In the genomic region with DNA sequence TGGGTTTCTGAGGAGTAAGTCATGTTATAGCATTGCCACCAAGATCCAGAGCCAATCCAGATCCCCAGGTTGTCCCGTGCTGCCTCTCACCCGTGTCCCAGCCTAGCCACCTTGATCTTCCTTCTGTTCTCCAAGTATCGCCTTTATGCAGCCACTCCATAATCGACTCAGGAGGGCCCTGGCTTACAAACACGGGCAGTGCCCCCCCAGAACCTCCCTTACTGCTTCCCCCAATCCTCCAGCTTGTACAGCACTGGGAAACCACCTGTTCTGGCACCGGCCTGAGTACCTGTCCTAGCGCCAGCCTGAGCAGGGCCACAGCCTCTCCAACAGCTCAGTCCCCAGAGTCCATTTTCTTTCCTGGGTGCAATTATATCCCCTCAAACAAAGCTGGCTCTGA, we compare ENCODE assay signal across 32 mouse cellular contexts. TPM values are rescaled to one million over a fixed set of nuclear protein-coding genes. Genes with fewer than 3 reads are reported as not detected.
DNase-seq lines count a peak whose midpoint lies in the region; ATAC-seq lines count a peak whose summit lies in the region.
"Had no signal": no experiment of that assay in that cellular context is flagged by ENCODE, and none has a peak within 500 bp of the region (broad histone marks: within the 10 kb centered on the region; RNA-seq: fewer than 3 reads in every experiment).

No protein-coding gene starts in this region.

- ATAC-seq in embryonic facial prominence, embryonic 11.5 days (replicated peaks; ENCODE audit: insufficient number of reproducible peaks, low FRiP score, low TSS enrichment, low read depth), result no peak
- ATAC-seq in midbrain, embryonic 11.5 days (ENCODE audit: low FRiP score), result no peak
- no peak for ATAC-seq in midbrain, embryonic 14.5 days (ENCODE audit: low FRiP score, low TSS enrichment)
- ATAC-seq: CD4-positive, CD25-positive, alpha-beta regulatory T cell, adult 4 months; forebrain, embryonic 15.5 days; hindbrain, postnatal 0 days; inflammation-experienced regulatory T-cells, adult 6 months; intestine, embryonic 16.5 days had no signal

- 85% methylated on average over 7 of the region's 7 CpGs for WGBS in embryonic facial prominence, embryonic 11.5 days
- 84% methylated on average over 7 of the region's 7 CpGs for WGBS in embryonic facial prominence, embryonic 10.5 days
- 81% methylated on average over 7 of the region's 7 CpGs for WGBS in heart, embryonic 10.5 days
- WGBS in midbrain, embryonic 11.5 days, result 86% methylated on average over 7 of the region's 7 CpGs
- WGBS in midbrain, embryonic 14.5 days, result 85% methylated on average over 7 of the region's 7 CpGs

- intact Hi-C loops in heart, postnatal 36 days (cut with DNase I), result no loop called here

- no peaks in the 10 kb centered on the region for H3K9me3 ChIP-seq in embryonic facial prominence, embryonic 11.5 days (replicated peaks; ENCODE audit: control insufficient read depth, low read length)
- no peaks in the 10 kb centered on the region for H3K9me3 ChIP-seq in embryonic facial prominence, embryonic 10.5 days
- no peaks in the 10 kb centered on the region for H3K9me3 ChIP-seq in heart, embryonic 10.5 days
- no peaks in the 10 kb centered on the region for H3K9me3 ChIP-seq in midbrain, embryonic 11.5 days (ENCODE audit: control insufficient read depth, low read length)
- no peaks in the 10 kb centered on the region for H3K9me3 ChIP-seq in midbrain, embryonic 14.5 days (ENCODE audit: control insufficient read depth, low read length)
- H3K9me3 ChIP-seq: embryonic facial prominence, embryonic 12.5 days; embryonic facial prominence, embryonic 15.5 days; forebrain, embryonic 12.5 days; forebrain, embryonic 15.5 days; heart, embryonic 13.5 days had no signal

- no peak overlapping the region for H3K4me3 ChIP-seq in embryonic facial prominence, embryonic 11.5 days (ENCODE audit: low read depth, low read length)
- no peak overlapping the region for H3K4me3 ChIP-seq in embryonic facial prominence, embryonic 10.5 days
- no peak overlapping the region for H3K4me3 ChIP-seq in heart, embryonic 10.5 days
- no peak overlapping the region for H3K4me3 ChIP-seq in midbrain, embryonic 11.5 days (ENCODE audit: low read depth, low read length)
- H3K4me3 ChIP-seq in midbrain, embryonic 14.5 days (replicated peaks; ENCODE audit: low read depth, low read length), result no peak overlapping the region
- H3K4me3 ChIP-seq: embryonic facial prominence, embryonic 12.5 days; embryonic facial prominence, embryonic 15.5 days; forebrain, embryonic 12.5 days; forebrain, embryonic 15.5 days; heart, embryonic 13.5 days had no signal

- no peaks in the 10 kb centered on the region for H3K4me1 ChIP-seq in embryonic facial prominence, embryonic 11.5 days (ENCODE audit: control insufficient read depth, insufficient read depth, low read length)
- H3K4me1 ChIP-seq in embryonic facial prominence, embryonic 10.5 days, result peaks cover 12% of the 10 kb centered on the region
- peaks cover 9% of the 10 kb centered on the region for H3K4me1 ChIP-seq in heart, embryonic 10.5 days
- peaks cover 4% of the 10 kb centered on the region; the same call in 1 of the 2 replicates for H3K4me1 ChIP-seq in midbrain, embryonic 11.5 days (ENCODE audit: control insufficient read depth, insufficient read depth, low read length)
- H3K4me1 ChIP-seq in midbrain, embryonic 14.5 days (ENCODE audit: control insufficient read depth, insufficient read depth, low read length), result no peaks in the 10 kb centered on the region

- no peaks in the 10 kb centered on the region for H3K27me3 ChIP-seq in embryonic facial prominence, embryonic 11.5 days (ENCODE audit: control insufficient read depth, insufficient read depth, low read length)
- no peaks in the 10 kb centered on the region for H3K27me3 ChIP-seq in embryonic facial prominence, embryonic 10.5 days (replicated peaks; ENCODE audit: low read depth, poor library complexity, severe bottlenecking)
- H3K27me3 ChIP-seq in heart, embryonic 10.5 days (ENCODE audit: insufficient read depth, poor library complexity, severe bottlenecking), result no peaks in the 10 kb centered on the region
- no peaks in the 10 kb centered on the region for H3K27me3 ChIP-seq in midbrain, embryonic 11.5 days (ENCODE audit: control insufficient read depth, insufficient read depth, low read length)
- H3K27me3 ChIP-seq in midbrain, embryonic 14.5 days (ENCODE audit: control insufficient read depth, insufficient read depth, low read length), result no peaks in the 10 kb centered on the region
- H3K27me3 ChIP-seq: embryonic facial prominence, embryonic 12.5 days; embryonic facial prominence, embryonic 15.5 days; forebrain, embryonic 12.5 days; forebrain, embryonic 15.5 days; heart, embryonic 13.5 days had no signal

- no peak overlapping the region for H3K27ac ChIP-seq in embryonic facial prominence, embryonic 11.5 days (replicated peaks; ENCODE audit: low read depth, low read length)
- no peak overlapping the region for H3K27ac ChIP-seq in embryonic facial prominence, embryonic 10.5 days (replicated peaks)
- H3K27ac ChIP-seq in heart, embryonic 10.5 days, result no peak overlapping the region
- H3K27ac ChIP-seq in midbrain, embryonic 11.5 days (ENCODE audit: low read depth, low read length), result no peak overlapping the region
- H3K27ac ChIP-seq in midbrain, embryonic 14.5 days (replicated peaks; ENCODE audit: low read depth, low read length), result no peak overlapping the region
- H3K27ac ChIP-seq: embryonic facial prominence, embryonic 12.5 days; embryonic facial prominence, embryonic 15.5 days; forebrain, embryonic 12.5 days; forebrain, embryonic 15.5 days; heart, embryonic 13.5 days; hindbrain, embryonic 14.5 days; hindbrain, postnatal 0 days had no signal

- no peak overlapping the region for H3K4me2 ChIP-seq in embryonic facial prominence, embryonic 11.5 days (ENCODE audit: low read depth, low read length)
- H3K4me2 ChIP-seq in midbrain, embryonic 11.5 days, result no peak overlapping the region
- H3K4me2 ChIP-seq in midbrain, embryonic 14.5 days (ENCODE audit: low read length), result no peak overlapping the region
- H3K4me2 ChIP-seq: embryonic facial prominence, embryonic 12.5 days; embryonic facial prominence, embryonic 15.5 days; forebrain, embryonic 12.5 days; forebrain, embryonic 15.5 days; heart, embryonic 13.5 days; hindbrain, embryonic 14.5 days had no signal

- H3K36me3 ChIP-seq in embryonic facial prominence, embryonic 11.5 days (replicated peaks; ENCODE audit: control insufficient read depth, insufficient read depth, low read depth, low read length), result no peaks in the 10 kb centered on the region
- no peaks in the 10 kb centered on the region for H3K36me3 ChIP-seq in embryonic facial prominence, embryonic 10.5 days (replicated peaks)
- no peaks in the 10 kb centered on the region for H3K36me3 ChIP-seq in heart, embryonic 10.5 days
- no peaks in the 10 kb centered on the region for H3K36me3 ChIP-seq in midbrain, embryonic 11.5 days (ENCODE audit: control insufficient read depth, insufficient read depth, low read length)
- H3K36me3 ChIP-seq in midbrain, embryonic 14.5 days (ENCODE audit: control insufficient read depth, insufficient read depth, low read length), result no peaks in the 10 kb centered on the region
- H3K36me3 ChIP-seq: embryonic facial prominence, embryonic 12.5 days; embryonic facial prominence, embryonic 15.5 days; forebrain, embryonic 12.5 days; forebrain, embryonic 15.5 days; heart, embryonic 13.5 days had no signal

- DNase-seq in embryonic facial prominence, embryonic 11.5 days (ENCODE audit: low spot score), result no peak
- DNase-seq in embryonic facial prominence, embryonic 10.5 days (ENCODE audit: low spot score), result no peak
- peak; percentile 67 for DNase-seq in heart, embryonic 10.5 days (ENCODE audit: low spot score)
- no peak for DNase-seq in heart, postnatal 36 days
- DNase-seq in midbrain, embryonic 11.5 days (ENCODE audit: low spot score, missing footprints), result peak; percentile 33
- DNase-seq in midbrain, embryonic 14.5 days, result no peak
- DNase-seq: adrenal gland, adult 2 months; adrenal gland, postnatal 14 days; cerebellum, adult 11 months; cerebellum, adult 2 months; cerebellum, postnatal 36 days; embryo, embryonic 11 days; gastrocnemius, postnatal 10 days; gastrocnemius, postnatal 36 days; heart, postnatal 14 days had no signal

- H3K9ac ChIP-seq in embryonic facial prominence, embryonic 11.5 days (replicated peaks; ENCODE audit: low read length), result peak overlapping the region; percentile 25; the same call in 1 of the 2 replicates
- H3K9ac ChIP-seq in midbrain, embryonic 11.5 days (ENCODE audit: low read length), result no peak overlapping the region
- no peak overlapping the region for H3K9ac ChIP-seq in midbrain, embryonic 14.5 days (replicated peaks; ENCODE audit: low read length)
- H3K9ac ChIP-seq: embryonic facial prominence, embryonic 12.5 days; embryonic facial prominence, embryonic 15.5 days; forebrain, embryonic 12.5 days; forebrain, embryonic 15.5 days; heart, embryonic 13.5 days; hindbrain, embryonic 14.5 days had no signal

RNA-seq across cellular contexts. Expression of a gene that starts 12.2 kb away (rescaled TPM):
- polyA plus RNA-seq in embryonic facial prominence, embryonic 11.5 days (2014; fragmentation: Nextera tagmentation; extraction: Ambion mirVana), result 0.25 and 0.59 TPM in 2 replicates
- 0.11 and 0.18 TPM in 2 replicates for polyA plus RNA-seq in embryonic facial prominence, embryonic 10.5 days (2016; fragmentation: Nextera tagmentation; extraction: Ambion mirVana)
- 0.06 and 0.20 TPM in 2 replicates for polyA plus RNA-seq in heart, embryonic 10.5 days (2016; fragmentation: Nextera tagmentation; extraction: Ambion mirVana)
- under 1 TPM in 1 of 2 experiments, not detected in 1; 0.25 TPM for total RNA-seq in heart, postnatal 36 days (2021)
- 0.18 and 0.23 TPM in 2 replicates for polyA plus RNA-seq in midbrain, embryonic 11.5 days (2014; fragmentation: Nextera tagmentation; extraction: Ambion mirVana)
- polyA plus RNA-seq in midbrain, embryonic 14.5 days (2014; fragmentation: Nextera tagmentation; extraction: Ambion mirVana), result 0.42 and 0.53 TPM in 2 replicates
- total RNA-seq: adrenal gland, adult 2 months; adrenal gland, postnatal 14 days; gastrocnemius, adult 18-20 months; gastrocnemius, postnatal 36 days; granulocyte monocyte progenitor cell, adult 5-6 weeks; heart, adult 8-10 months; hematopoietic stem cell, adult 5-6 weeks; MEL had no signal
- polyA plus RNA-seq: adrenal gland, adult 2 months; C2C12; heart, embryonic 13.5 days; heart, embryonic 16.5 days had no signal

RNA-seq across cellular contexts. Expression of a gene that starts 55.1 kb away (rescaled TPM):
- 27.8 and 28.3 TPM in 2 replicates for polyA plus RNA-seq in embryonic facial prominence, embryonic 11.5 days (2014; fragmentation: Nextera tagmentation; extraction: Ambion mirVana)
- 33.1 and 34.3 TPM in 2 replicates for polyA plus RNA-seq in embryonic facial prominence, embryonic 10.5 days (2016; fragmentation: Nextera tagmentation; extraction: Ambion mirVana)
- 23.8 and 26.0 TPM in 2 replicates for polyA plus RNA-seq in heart, embryonic 10.5 days (2016; fragmentation: Nextera tagmentation; extraction: Ambion mirVana)
- total RNA-seq in heart, postnatal 36 days (2021), result 10 to 100 TPM; 24.4 to 29.0 TPM
- 28.8 and 30.5 TPM in 2 replicates for polyA plus RNA-seq in midbrain, embryonic 11.5 days (2014; fragmentation: Nextera tagmentation; extraction: Ambion mirVana)
- 31.2 and 38.1 TPM in 2 replicates for polyA plus RNA-seq in midbrain, embryonic 14.5 days (2014; fragmentation: Nextera tagmentation; extraction: Ambion mirVana)

RNA-seq across cellular contexts. Expression of a gene that starts 55.3 kb away (rescaled TPM):
- polyA plus RNA-seq in embryonic facial prominence, embryonic 11.5 days (2014; fragmentation: Nextera tagmentation; extraction: Ambion mirVana), result 68.7 and 72.1 TPM in 2 replicates
- 46.7 and 51.7 TPM in 2 replicates for polyA plus RNA-seq in embryonic facial prominence, embryonic 10.5 days (2016; fragmentation: Nextera tagmentation; extraction: Ambion mirVana)
- 44.6 and 50.3 TPM in 2 replicates for polyA plus RNA-seq in heart, embryonic 10.5 days (2016; fragmentation: Nextera tagmentation; extraction: Ambion mirVana)
- total RNA-seq in heart, postnatal 36 days (2021), result 10 to 100 TPM; 59.4 to 60.5 TPM
- 63.3 and 63.4 TPM in 2 replicates for polyA plus RNA-seq in midbrain, embryonic 11.5 days (2014; fragmentation: Nextera tagmentation; extraction: Ambion mirVana)
- polyA plus RNA-seq in midbrain, embryonic 14.5 days (2014; fragmentation: Nextera tagmentation; extraction: Ambion mirVana), result 51.8 and 64.9 TPM in 2 replicates

RNA-seq across cellular contexts. Expression of a gene that starts 57.1 kb away (rescaled TPM):
- polyA plus RNA-seq in embryonic facial prominence, embryonic 11.5 days (2014; fragmentation: Nextera tagmentation; extraction: Ambion mirVana), result 11.5 and 15.6 TPM in 2 replicates
- 12.2 and 12.3 TPM in 2 replicates for polyA plus RNA-seq in embryonic facial prominence, embryonic 10.5 days (2016; fragmentation: Nextera tagmentation; extraction: Ambion mirVana)
- polyA plus RNA-seq in heart, embryonic 10.5 days (2016; fragmentation: Nextera tagmentation; extraction: Ambion mirVana), result 19.7 and 19.9 TPM in 2 replicates
- under 1 TPM in 1 of 2 experiments, not detected in 1; 0.47 TPM for total RNA-seq in heart, postnatal 36 days (2021)
- 3.0 and 3.7 TPM in 2 replicates for polyA plus RNA-seq in midbrain, embryonic 11.5 days (2014; fragmentation: Nextera tagmentation; extraction: Ambion mirVana)
- 26.6 and 27.7 TPM in 2 replicates for polyA plus RNA-seq in midbrain, embryonic 14.5 days (2014; fragmentation: Nextera tagmentation; extraction: Ambion mirVana)

Comparison
In these comparisons a context has a peak if more than half of its experiments do, and no peak if none do; other contexts are left out.
1. DNase-seq: peak in heart, embryonic 10.5 days (single experiment) and midbrain, embryonic 11.5 days (single experiment); none in embryonic facial prominence, embryonic 11.5 days (single experiment), embryonic facial prominence, embryonic 10.5 days (single experiment), heart, postnatal 36 days (0 of 2) and midbrain, embryonic 14.5 days (single experiment).